Mouse (Mus musculus) liver, embryonic 14.5 days (tissue): Measurements from ENCODE around the gene Zfp384. TPM values are rescaled to one million over a fixed set of nuclear protein-coding genes. Genes with fewer than 3 reads are reported as not detected.
A peak's percentile ranks its signal among the peaks of the same experiment; 100 is the strongest.
"Not testable (repeated sequence)": the region's sequence is repeated elsewhere in the genome, so short reads cannot be mapped to it uniquely, and the experiment has no call there.

Experiments
- ATAC-seq: fragments of 200-750 bp; cut with Nextera tagmentation; 2 replicates; pipeline ENCODE4 v1.8.0; 2017; ENCODE audit warnings: moderate number of reproducible peaks, mild to moderate bottlenecking, moderate library complexity; ENCODE audit not compliant: insufficient read depth
- DNase-seq, 3 experiments: peaks; one replicate each; pipeline ENCODE4 v3.0.0-alpha.2; 2012 to 2013; ENCODE audit warnings: low read depth in 3 of 3, low spot score in 3 of 3
- H3K27ac ChIP-seq: fragments of 300-500 bp; sonication (generic); 2 replicates; pipeline ENCODE4 v1.5.1; 2014; ENCODE audit warnings: moderate library complexity, mild to moderate bottlenecking, control low read depth, inconsistent platforms
- H3K27me3 ChIP-seq: fragments of 300-500 bp; sonication (generic); 2 replicates; pipeline ENCODE4 v1.6.1; 2014; ENCODE audit warnings: mild to moderate bottlenecking, low read length, moderate library complexity; ENCODE audit not compliant: control insufficient read depth, insufficient read depth
- H3K36me3 ChIP-seq: fragments of 300-500 bp; sonication (generic); replicated peaks from 2 replicates; pipeline ENCODE4 v1.6.1; 2014; ENCODE audit warnings: low read depth; ENCODE audit not compliant: control insufficient read depth, insufficient read depth
- H3K4me1 ChIP-seq, 2 experiments: fragments of 200-500 bp in 1 of 2; fragments of 300-500 bp in 1 of 2; sonication (generic) in 1 of 2; replicated peaks; 2 replicates each; pipeline ENCODE4 v1.6.1; 2012 to 2014; ENCODE audit warnings: antibody characterized with exemption in 1 of 2, inconsistent platforms in 1 of 2, low read length in 1 of 2; ENCODE audit not compliant: control insufficient read depth in 2 of 2, insufficient read depth in 2 of 2
- H3K4me2 ChIP-seq: fragments of 300-500 bp; sonication (generic); 2 replicates; pipeline ENCODE4 v1.6.1; 2014; ENCODE audit warnings: low read depth, mild to moderate bottlenecking, control low read depth, moderate library complexity
- H3K4me3 ChIP-seq, 2 experiments: fragments of 200-500 bp in 1 of 2; fragments of 300-500 bp in 1 of 2; sonication (generic) in 1 of 2; 2 replicates each; pipeline ENCODE4 v1.5.1; 2012 to 2014; ENCODE audit warnings: low read depth in 2 of 2, low read length in 2 of 2, mild to moderate bottlenecking in 2 of 2, control low read depth in 1 of 2, inconsistent platforms in 1 of 2, moderate library complexity in 1 of 2; ENCODE audit not compliant: insufficient read depth in 1 of 2
- H3K9ac ChIP-seq: fragments of 300-500 bp; sonication (generic); replicated peaks from 2 replicates; pipeline ENCODE4 v1.6.1; 2014; ENCODE audit warnings: mild to moderate bottlenecking, control low read depth, moderate library complexity
- H3K9me3 ChIP-seq: fragments of 300-500 bp; sonication (generic); 2 replicates; pipeline ENCODE4 v1.6.1; 2016; ENCODE audit warnings: low read length, mixed read lengths; ENCODE audit not compliant: control insufficient read depth
- CTCF ChIP-seq: IDR thresholded peaks from 2 replicates; pipeline ENCODE4 v1.5.1; 2016; ENCODE audit warnings: antibody characterized with exemption, low read depth, control low read depth
- EP300 ChIP-seq: IDR thresholded peaks from 2 replicates; pipeline ENCODE4 v1.6.1; 2016; ENCODE audit warnings: antibody characterized with exemption, low read depth
- WGBS: fragments of 180-500 bp; shearing (Covaris S2); extraction: QIAGEN DNeasy Blood & Tissue Kit; methylation state at CpG from one replicate; pipeline ENCODE4 v1.1.7; 2014; ENCODE audit not compliant: insufficient replicate concordance; 5-methylcytosine and 5-hydroxymethylcytosine counted together
- polyA plus RNA-seq, 2 experiments: library from polyadenylated mRNA; depleted of rRNA in 1 of 2; stranded (reverse) in 1 of 2; unstranded in 1 of 2; fragments of >200 nt; fragmentation: Nextera tagmentation in 1 of 2; extraction: Ambion mirVana in 1 of 2; gene quantifications; 2 replicates each; pipeline versions ENCODE4 v1.2.1 to v1.2.3; 2012 to 2014

Zfp384 gene
- polyA plus RNA-seq, 2 experiments, result 3.1 to 20.2 TPM

- peaks cover 6 to 13% of the 10 kb centered on the region in 2 experiments for H3K4me1 ChIP-seq
- H3K27me3 ChIP-seq, result no peaks in the 10 kb centered on the region; the same call in 1 of the 2 replicates
- H3K36me3 ChIP-seq, result peaks cover 16% of the 10 kb centered on the region
- peak overlapping the region; percentile 94 for H3K4me2 ChIP-seq
- WGBS, result under 1% methylated on average over 33 of the region's 34 CpGs
- DNase-seq, result peak; percentile 95 to 96 (median 96)
- TF ChIP-seq EP300 (no peak), CTCF (no peak)
- peak overlapping the region; percentile 86 for H3K27ac ChIP-seq
- H3K4me3 ChIP-seq, result peak overlapping the region; percentile 89 to 97
- no peaks in the 10 kb centered on the region for H3K9me3 ChIP-seq
- H3K9ac ChIP-seq, result peak overlapping the region; percentile 91
- ATAC-seq, result peak; percentile 97
Observed at GRCm38 (mm10) chr6:125008586-125009128, 288 bp upstream of the Zfp384 start.

GRCm38 (mm10) chr6:125009181-125010073 lies 482 bp downstream of the Zfp384 start:
- Histone ChIP-seq H3K27ac (peak overlapping the region; percentile 86), H3K9me3 (no peaks in the 10 kb centered on the region), H3K4me1 (peaks cover 6 to 13% of the 10 kb centered on the region in 2 experiments), H3K4me3 (peak overlapping the region; percentile 89 to 97), H3K4me2 (peak overlapping the region; percentile 94), H3K9ac (peak overlapping the region; percentile 91), H3K36me3 (peaks cover 18% of the 10 kb centered on the region), H3K27me3 (no peaks in the 10 kb centered on the region; the same call in 1 of the 2 replicates)
- peak; percentile 41 to 48 (median 44) for DNase-seq
- peak; percentile 87 for ATAC-seq
- TF ChIP-seq CTCF (no peak), EP300 (no peak)
- WGBS, result 3% methylated on average over 36 of the region's 78 CpGs

- ATAC-seq (peak; percentile 82), DNase-seq (peak in 2 of 3 experiments; percentile 44 to 54)
- no peak overlapping the region for H3K4me2 ChIP-seq
- H3K9me3 ChIP-seq, result no peaks in the 10 kb centered on the region
- H3K27me3 ChIP-seq, result no peaks in the 10 kb centered on the region
- WGBS, result 62% methylated on average over 3 of the region's 3 CpGs
- peaks cover 24% of the 10 kb centered on the region for H3K36me3 ChIP-seq
- no peak for TF ChIP-seq CTCF
- no peak for TF ChIP-seq EP300
- H3K27ac ChIP-seq, result no peak overlapping the region
- no peak overlapping the region for H3K9ac ChIP-seq
- H3K4me3 ChIP-seq, result no peak overlapping the region
- H3K4me1 ChIP-seq, result peaks cover 7 to 8% of the 10 kb centered on the region in 2 experiments
Observed at GRCm38 (mm10) chr6:125017682-125018081, 8.7 kb downstream of the Zfp384 start.

GRCm38 (mm10) chr6:125030532-125030931 lies 21.6 kb downstream of the Zfp384 start:
- peak; percentile 26; the same call in 1 of the 2 replicates for ATAC-seq
- H3K27ac ChIP-seq, H3K4me1 ChIP-seq, H3K4me3 ChIP-seq, H3K9me3 ChIP-seq, DNase-seq, H3K4me2 ChIP-seq, H3K9ac ChIP-seq, H3K27me3 ChIP-seq: not testable (repeated sequence)
- peak; percentile 97 for TF ChIP-seq CTCF
- WGBS, result 34% methylated on average over 7 of the region's 9 CpGs
- H3K36me3 ChIP-seq, result peaks cover 45% of the 10 kb centered on the region

GRCm38 (mm10) chr6:125031604-125032003 lies 22.7 kb downstream of the Zfp384 start:
- 92% methylated on average over 16 of the region's 16 CpGs for WGBS
- Histone ChIP-seq H3K27me3 (no peaks in the 10 kb centered on the region), H3K4me3 (no peak overlapping the region), H3K9me3 (no peaks in the 10 kb centered on the region), H3K27ac (no peak overlapping the region), H3K9ac (no peak overlapping the region), H3K4me1 (no peaks in the 10 kb centered on the region), H3K4me2 (no peak overlapping the region), H3K36me3 (peaks cover 51% of the 10 kb centered on the region)
- DNase-seq, result no peak
- no peak for ATAC-seq
- TF ChIP-seq CTCF (no peak), EP300 (no peak)
